Mouse (Mus musculus): ENCODE results near the gene Shisa6. TPM values are rescaled to one million over a fixed set of nuclear protein-coding genes. Genes with fewer than 3 reads are reported as not detected.

Shisa6 gene
- total RNA-seq, 2 experiments from 2014 or later = 0.20 to 0.26 TPM

DNA sequence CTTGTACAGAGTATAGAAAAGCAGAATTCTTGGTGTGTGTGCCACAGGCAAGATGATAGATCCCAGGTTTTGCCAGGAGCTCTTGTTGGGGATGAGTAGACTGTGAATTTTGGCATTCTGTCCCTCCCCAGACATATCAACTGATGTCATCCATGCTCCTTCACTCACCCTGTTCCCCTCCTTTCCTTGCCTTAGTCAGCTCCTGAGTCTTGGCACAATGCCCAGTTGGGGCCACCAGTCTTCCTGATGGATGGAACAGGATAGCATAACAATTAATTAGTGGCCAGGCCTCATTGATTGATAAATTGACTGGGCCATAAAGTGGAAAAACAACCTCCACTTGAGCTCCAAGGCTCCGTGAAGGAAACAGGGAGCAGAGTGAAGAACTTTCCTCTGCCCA, 292.9 kb downstream of the Shisa6 start:
- DNase-seq = peak; percentile 7

DNA sequence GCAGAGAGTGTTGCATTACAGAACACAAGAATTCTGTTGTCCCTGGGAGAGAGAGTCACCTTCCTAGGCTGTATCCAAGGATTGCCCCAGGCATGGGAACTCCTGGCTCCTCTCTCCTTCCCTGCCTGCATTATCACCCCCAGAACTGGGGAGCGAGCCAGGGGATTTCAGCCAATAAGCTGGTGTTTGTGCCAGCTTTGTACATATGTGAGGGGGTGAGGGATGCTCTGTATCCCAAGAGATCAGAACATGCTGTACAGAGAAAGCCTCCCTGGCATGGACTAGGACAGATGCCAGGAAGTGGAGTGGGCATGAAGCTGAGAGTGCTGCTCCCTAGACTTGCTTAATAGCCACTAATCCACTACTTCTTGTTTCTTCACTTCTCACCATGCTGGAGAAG, 303.6 kb downstream of the Shisa6 start:
- no peak for DNase-seq

DNA sequence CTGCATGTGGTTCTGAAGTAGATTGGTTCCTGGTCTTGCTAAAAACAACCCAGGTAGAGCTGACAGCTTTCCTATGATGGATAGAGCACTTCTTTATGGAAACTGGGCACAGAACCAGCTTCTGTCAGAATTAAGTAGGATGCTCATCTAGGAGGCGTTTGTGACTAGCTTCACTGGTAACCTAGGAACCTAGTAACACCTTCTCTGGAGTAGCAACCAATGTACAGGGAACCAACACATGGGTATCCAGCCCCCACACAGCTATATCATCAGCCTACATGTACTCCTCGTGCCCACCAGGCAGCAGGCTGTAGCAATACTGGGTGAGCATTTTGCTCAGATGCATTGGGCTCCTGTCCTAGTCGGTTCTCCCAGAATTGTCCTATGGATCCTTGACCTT, 307.3 kb downstream of the Shisa6 start:
- DNase-seq = no peak

DNA sequence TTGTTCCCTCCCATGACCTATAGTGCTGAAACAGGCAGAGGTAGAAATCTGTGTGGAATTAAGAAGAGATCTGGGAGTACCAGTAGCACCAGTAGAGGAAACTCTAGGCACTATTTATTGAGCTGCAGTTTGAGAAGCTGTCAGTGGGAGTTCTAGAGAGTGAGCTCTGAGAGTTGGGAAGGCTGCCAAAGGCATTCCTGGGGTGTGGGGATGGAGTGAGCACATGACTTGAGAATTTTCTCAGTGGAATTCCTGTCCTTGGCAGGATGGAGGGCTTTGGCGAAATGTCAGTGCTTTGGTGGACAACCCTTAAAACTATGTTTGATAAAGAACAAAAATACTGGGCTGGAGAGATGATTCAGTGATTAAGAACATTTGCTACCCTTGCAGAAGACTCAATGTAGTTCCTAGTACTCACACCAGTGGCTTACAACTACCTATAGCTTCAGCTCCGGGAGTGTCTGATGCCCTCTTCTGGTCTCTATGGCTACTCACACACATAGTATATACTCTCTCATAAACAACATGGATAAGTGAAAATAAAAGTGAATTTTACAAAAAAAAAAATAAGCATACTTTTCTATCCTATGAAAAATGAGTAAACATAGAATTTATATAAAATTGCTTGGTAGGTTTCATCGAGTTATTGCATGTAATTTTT, 337.0 kb downstream of the Shisa6 start:
- peak; percentile 45 for DNase-seq

DNA sequence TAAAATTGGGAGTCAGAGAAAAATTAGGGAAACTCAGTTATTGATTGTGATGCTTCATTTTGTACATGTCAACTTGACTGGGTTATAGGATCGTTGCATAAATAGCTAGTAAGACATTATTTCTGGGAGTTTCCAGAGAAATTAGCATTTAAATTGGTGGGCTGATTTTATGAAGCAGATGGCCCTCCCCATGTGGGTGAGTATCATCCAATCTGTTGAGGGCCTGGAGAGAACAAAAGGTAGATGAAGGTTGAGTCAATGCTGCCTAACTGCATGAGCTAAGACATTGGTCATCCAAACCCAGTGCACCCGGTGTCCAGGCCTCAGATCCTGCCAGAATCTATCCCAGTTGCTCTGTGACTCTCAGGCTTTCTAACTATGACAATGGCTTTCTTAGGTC, 337.6 kb downstream of the Shisa6 start:
- DNase-seq = no peak

DNA sequence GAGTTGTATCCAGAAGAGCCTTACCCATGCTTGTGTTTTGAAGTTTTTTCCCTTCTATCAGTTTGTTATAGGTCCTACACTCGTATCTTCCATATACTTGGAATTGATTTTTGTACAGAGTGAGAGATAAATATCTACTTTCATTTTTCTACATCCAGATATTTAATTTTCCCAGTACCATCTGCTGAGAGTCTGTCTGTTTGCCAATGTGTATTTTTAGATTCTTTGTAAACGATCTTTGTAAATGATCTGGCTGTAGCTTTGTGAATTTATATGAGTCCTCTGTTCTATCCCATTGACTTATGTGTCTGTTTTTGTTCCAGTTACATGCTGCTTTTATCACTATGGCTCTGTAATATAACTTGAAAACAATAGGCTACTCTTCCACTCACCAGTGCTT, 348.0 kb downstream of the Shisa6 start:
- no peak for DNase-seq

DNA sequence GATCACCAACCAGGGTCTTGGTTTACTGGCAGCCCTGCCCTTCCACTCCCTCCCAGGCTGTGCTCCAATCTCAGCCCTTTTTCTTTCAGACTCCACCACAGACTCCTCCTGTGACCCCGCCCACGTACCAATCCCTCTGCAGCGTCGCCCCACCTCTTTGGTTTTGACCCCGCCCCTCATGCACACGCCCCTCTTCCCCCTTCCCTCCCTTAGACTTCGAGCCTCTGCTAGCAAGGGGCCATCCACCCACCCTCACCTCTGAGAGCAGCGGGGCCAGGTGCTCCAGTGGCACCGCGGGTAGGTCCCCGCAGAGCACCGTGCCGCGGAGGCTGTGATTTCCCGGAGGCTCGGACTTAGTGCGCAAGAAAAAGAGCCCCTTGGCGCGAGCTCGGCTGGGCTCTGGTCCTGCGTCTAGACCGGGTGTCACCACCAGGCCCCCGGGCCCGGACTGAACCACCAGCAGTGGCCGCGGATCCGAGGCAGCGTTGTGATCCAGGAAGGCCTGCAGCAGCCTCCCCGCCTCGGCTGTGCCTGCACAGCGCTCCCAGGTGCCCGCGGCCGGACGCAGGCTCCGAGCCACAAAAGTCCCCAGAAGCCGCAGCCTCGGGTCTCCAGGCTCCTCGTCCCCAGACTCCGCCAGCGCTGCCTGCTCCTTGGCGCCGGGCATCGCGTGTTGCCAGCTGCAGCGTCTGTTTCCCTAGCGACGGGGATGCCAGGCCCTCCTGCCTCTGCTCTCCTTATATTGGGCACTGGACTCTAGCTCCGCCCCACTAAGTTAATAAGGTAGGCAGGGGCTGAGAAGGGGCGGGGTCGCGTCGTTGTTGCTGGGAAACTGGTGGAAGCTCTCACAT, 357.7 kb downstream of the Shisa6 start, which contains the start of gene Dnah9:
Gene Dnah9 (minus strand): TSS at position 751 of the 851 bp plus-strand sequence.
- DNase-seq = peak; percentile 42

DNA sequence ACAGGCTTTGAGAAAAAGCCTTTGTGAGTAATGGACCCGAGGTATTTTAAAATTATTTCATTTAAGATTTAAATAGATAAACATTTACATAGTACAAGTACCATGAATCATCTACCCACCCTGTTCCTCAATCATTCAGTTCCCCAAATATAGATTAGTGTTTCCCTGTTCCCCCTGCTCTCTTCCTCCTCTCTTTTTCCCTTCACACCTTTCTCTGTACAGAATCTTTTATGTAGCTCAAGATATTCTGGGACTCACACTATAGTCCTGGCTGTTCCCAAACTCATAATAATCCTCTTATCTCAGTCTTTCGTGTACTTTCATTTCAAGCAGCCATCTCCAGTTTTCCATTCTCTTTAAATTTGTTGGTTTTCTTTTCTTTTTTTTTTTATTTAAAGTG, 361.7 kb downstream of the Shisa6 start:
- no peak for DNase-seq
